Mouse (Mus musculus) spleen, postnatal 4 days (tissue): ENCODE data around the gene Hira.
"Not testable (repeated sequence)": the region's sequence is repeated elsewhere in the genome, so short reads cannot be mapped to it uniquely, and the experiment has no call there.

Source experiments
- DNase-seq, 2 experiments: peaks; one replicate each; pipeline ENCODE4 v3.0.0; 2022; ENCODE audit warnings: low spot score in 2 of 2

Gene Hira

GRCm38 (mm10) chr16:18876442-18877308, at the start of gene Hira, which contains the start of gene Mrpl40:
TSS of gene Hira (plus strand) at chr16:18877037.
TSS of gene Mrpl40 (minus strand) at chr16:18876862.
- DNase-seq, result peak; percentile 96 to 97

GRCm38 (mm10) chr16:18828630-18829029, 48.2 kb upstream of the Hira start:
- DNase-seq, result no peak

- DNase-seq, result no peak
Measured at GRCm38 (mm10) chr16:18829102-18829501, 47.7 kb upstream of the Hira start.

GRCm38 (mm10) chr16:18833486-18833885, 43.4 kb upstream of the Hira start:
- no peak for DNase-seq

GRCm38 (mm10) chr16:18836073-18836467, 40.8 kb upstream of the Hira start:
- DNase-seq, result no peak

- DNase-seq, result peak; percentile 90 to 93
Measured at GRCm38 (mm10) chr16:18836468-18837208, 40.2 kb upstream of the Hira start, which contains the start of the genes 2510002D24Rik and Gm28539. TSS of gene 2510002D24Rik (plus strand) at chr16:18836578. TSS of gene Gm28539 (plus strand) at chr16:18836584.

GRCm38 (mm10) chr16:18838346-18838745, 38.5 kb upstream of the Hira start:
- DNase-seq, result no peak

- no peak for DNase-seq
Measured at GRCm38 (mm10) chr16:18846301-18846820, 30.5 kb upstream of the Hira start.

GRCm38 (mm10) chr16:18849521-18850190, 27.2 kb upstream of the Hira start:
- not testable (repeated sequence) for DNase-seq

- DNase-seq, result peak in 1 of 2 experiments; percentile 14
Measured at GRCm38 (mm10) chr16:18858551-18858950, 18.3 kb upstream of the Hira start.

GRCm38 (mm10) chr16:18860186-18860585, 16.7 kb upstream of the Hira start:
- no peak for DNase-seq

- DNase-seq, result not testable (repeated sequence)
Measured at GRCm38 (mm10) chr16:18870495-18870894, 6.3 kb upstream of the Hira start.

- no peak for DNase-seq
Measured at GRCm38 (mm10) chr16:18876091-18876441, 771 bp upstream of the Hira start.

GRCm38 (mm10) chr16:18877386-18878090, 701 bp downstream of the Hira start:
- DNase-seq, result peak; percentile 60 to 80

- DNase-seq, result peak in 1 of 2 experiments; percentile 65
Measured at GRCm38 (mm10) chr16:18878091-18878720, 1.4 kb downstream of the Hira start.

- DNase-seq, result no peak
Measured at GRCm38 (mm10) chr16:18884044-18884443, 7.2 kb downstream of the Hira start.

GRCm38 (mm10) chr16:18893840-18894372, 17.1 kb downstream of the Hira start:
- no peak for DNase-seq

- DNase-seq, result no peak
Measured at GRCm38 (mm10) chr16:18895249-18895648, 18.4 kb downstream of the Hira start.

- DNase-seq, result peak; percentile 76 to 84
Measured at GRCm38 (mm10) chr16:18896429-18896828, 19.6 kb downstream of the Hira start.

GRCm38 (mm10) chr16:18905648-18906047, 28.8 kb downstream of the Hira start:
- DNase-seq, result no peak
